Mouse (Mus musculus) stomach, postnatal 0 days (tissue): ENCODE data around the gene Wnt6. TPM values are rescaled to one million over a fixed set of nuclear protein-coding genes. Genes with fewer than 3 reads are reported as not detected.
A peak's percentile ranks its signal among the peaks of the same experiment; 100 is the strongest.

Experiments used
- ATAC-seq: fragments of 200-750 bp; cut with Nextera tagmentation; 2 replicates; pipeline ENCODE4 v1.8.0; 2017; ENCODE audit not compliant: low FRiP score, low TSS enrichment
- DNase-seq: peaks from one replicate; pipeline ENCODE4 v3.0.0-alpha.2; 2016; ENCODE audit warnings: low spot score
- H3K27ac ChIP-seq: fragments of 300-500 bp; sonication (generic); replicated peaks from 2 replicates; pipeline ENCODE4 v1.5.1; 2014; ENCODE audit warnings: mild to moderate bottlenecking, control low read depth
- H3K27me3 ChIP-seq: fragments of 300-500 bp; sonication (generic); 2 replicates; pipeline ENCODE4 v1.6.1; 2014; ENCODE audit warnings: low read length; ENCODE audit not compliant: control insufficient read depth, insufficient read depth
- H3K36me3 ChIP-seq: fragments of 300-500 bp; sonication (generic); 2 replicates; pipeline ENCODE4 v1.6.1; 2014; ENCODE audit warnings: low read length, mixed read lengths; ENCODE audit not compliant: control insufficient read depth, insufficient read depth
- H3K4me1 ChIP-seq: fragments of 300-500 bp; sonication (generic); replicated peaks from 2 replicates; pipeline ENCODE4 v1.6.1; 2014; ENCODE audit warnings: antibody characterized with exemption; ENCODE audit not compliant: control insufficient read depth, insufficient read depth
- H3K4me2 ChIP-seq: fragments of 300-500 bp; sonication (generic); replicated peaks from 2 replicates; pipeline ENCODE4 v1.6.1; 2014; ENCODE audit warnings: low read depth, mild to moderate bottlenecking, control low read depth, moderate library complexity
- H3K4me3 ChIP-seq: fragments of 300-500 bp; sonication (generic); 2 replicates; pipeline ENCODE4 v1.5.1; 2014; ENCODE audit warnings: low read depth, low read length, control low read depth
- H3K9ac ChIP-seq: fragments of 300-500 bp; sonication (generic); 2 replicates; pipeline ENCODE4 v1.6.1; 2014; ENCODE audit warnings: mild to moderate bottlenecking, low read length, control low read depth, mixed read lengths
- H3K9me3 ChIP-seq: fragments of 300-500 bp; sonication (generic); 2 replicates; pipeline ENCODE4 v1.6.1; 2016; ENCODE audit warnings: low read length; ENCODE audit not compliant: control insufficient read depth
- CTCF ChIP-seq: IDR thresholded peaks from 2 replicates; pipeline ENCODE4 v1.5.1; 2016; ENCODE audit warnings: antibody characterized with exemption, low read depth, mild to moderate bottlenecking, moderate library complexity
- EP300 ChIP-seq: optimal IDR thresholded peaks from 2 replicates; pipeline ENCODE3; 2016; ENCODE audit warnings: antibody characterized with exemption
- WGBS: fragments of 180-500 bp; shearing (Covaris S2); extraction: QIAGEN DNeasy Blood & Tissue Kit; methylation state at CpG from one replicate; pipeline ENCODE4 v1.1.7; 2014; 5-methylcytosine and 5-hydroxymethylcytosine counted together
- polyA plus RNA-seq: library from polyadenylated mRNA; unstranded; fragments of >200 nt; fragmentation: Nextera tagmentation; extraction: Ambion mirVana; gene quantifications from 2 replicates; pipeline ENCODE4 v1.2.1, GENCODE M21; 2015

Gene Wnt6
- polyA plus RNA-seq, 1 experiment from 2014 or later: 3.6 TPM

DNA sequence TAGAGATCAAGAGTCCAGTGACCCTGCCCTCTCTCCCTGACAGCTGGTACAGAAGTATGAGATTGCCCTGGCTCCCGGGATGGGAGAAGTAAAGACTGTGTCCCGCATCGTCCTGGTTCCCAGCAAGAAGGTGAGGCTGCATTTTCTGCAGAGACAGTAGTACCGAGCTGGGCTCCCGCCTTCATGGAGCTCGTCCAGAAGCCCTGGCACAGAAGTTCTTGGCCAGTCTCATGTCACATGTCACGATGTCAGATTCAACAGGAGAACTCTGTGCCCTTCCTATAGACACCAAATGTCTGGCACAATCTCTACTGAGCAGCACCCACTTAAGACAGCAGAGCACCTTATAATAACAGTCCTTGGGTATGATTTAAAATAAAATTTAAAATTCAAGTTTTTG is 34.2 kb upstream of the Wnt6 start:
- ATAC-seq: no peak
- H3K36me3 ChIP-seq: no peaks in the 10 kb centered on the region
- 80% methylated on average over 7 of the region's 7 CpGs for WGBS

DNA sequence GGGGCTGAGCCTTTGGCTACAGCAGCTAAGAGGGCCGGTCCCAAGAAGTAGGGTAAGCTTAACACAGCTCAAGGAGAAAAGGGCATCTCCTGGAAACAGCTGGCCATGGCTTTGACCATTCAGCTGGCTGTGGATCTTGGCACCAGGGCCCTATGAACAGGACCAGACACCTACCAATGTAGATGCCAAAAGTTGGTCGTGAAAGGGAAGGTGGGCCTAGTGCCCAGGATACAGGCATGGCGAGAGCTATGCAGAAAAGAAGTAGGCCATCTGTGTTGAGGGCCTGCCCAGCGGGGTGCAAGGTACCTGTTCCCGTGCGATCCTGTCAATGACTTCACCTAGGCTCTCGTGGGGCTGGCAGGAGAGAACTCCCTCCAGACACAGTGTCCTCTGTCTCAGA is 30.8 kb upstream of the Wnt6 start:
- no peak for DNase-seq
- no peak for ATAC-seq
- Histone ChIP-seq H3K9me3 (no peaks in the 10 kb centered on the region), H3K4me3 (no peak overlapping the region), H3K27ac (no peak overlapping the region), H3K4me1 (no peaks in the 10 kb centered on the region), H3K9ac (no peak overlapping the region), H3K4me2 (no peak overlapping the region), H3K36me3 (no peaks in the 10 kb centered on the region), H3K27me3 (no peaks in the 10 kb centered on the region)
- 76% methylated on average over 7 of the region's 7 CpGs for WGBS
- TF ChIP-seq CTCF: no peak
- TF ChIP-seq EP300: no peak

More for the DNA sequence above, 34.2 kb upstream of the Wnt6 start:
- TF ChIP-seq CTCF (no peak), EP300 (no peak)
- no peaks in the 10 kb centered on the region for H3K9me3 ChIP-seq
- no peak overlapping the region for H3K27ac ChIP-seq
- no peak for DNase-seq
- no peaks in the 10 kb centered on the region for H3K4me1 ChIP-seq
- no peak overlapping the region for H3K4me3 ChIP-seq
- no peaks in the 10 kb centered on the region for H3K27me3 ChIP-seq
- H3K9ac ChIP-seq: no peak overlapping the region
- H3K4me2 ChIP-seq: no peak overlapping the region

DNA sequence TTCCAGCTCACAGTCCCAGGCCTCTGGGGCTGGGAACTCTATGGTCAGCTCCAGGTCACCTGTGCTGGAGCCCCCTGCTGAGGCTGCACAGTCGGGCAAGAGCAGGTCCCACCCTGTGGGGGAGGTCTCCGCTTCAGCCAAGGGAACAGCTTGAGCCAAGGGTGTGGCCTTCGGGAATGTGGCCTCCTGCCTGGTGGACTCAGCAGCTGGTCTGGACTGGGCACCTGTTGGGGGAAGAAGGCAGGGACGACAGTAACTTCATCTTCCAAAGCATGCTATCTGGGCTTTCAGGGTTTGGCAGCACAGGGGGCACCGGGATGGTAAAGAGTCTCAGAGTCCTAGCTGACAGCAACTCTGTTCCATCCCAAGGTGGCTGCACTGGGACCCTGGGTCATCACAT is 24.4 kb upstream of the Wnt6 start:
- H3K27me3 ChIP-seq: no peaks in the 10 kb centered on the region
- 0 out of 2 replicates have a peak, but pooled peaks cover 4% of the 10 kb centered on the region for H3K4me1 ChIP-seq
- TF ChIP-seq EP300 (no peak), CTCF (no peak)
- no peaks in the 10 kb centered on the region for H3K9me3 ChIP-seq
- no peak overlapping the region for H3K4me2 ChIP-seq
- no peak overlapping the region for H3K4me3 ChIP-seq
- no peak overlapping the region for H3K9ac ChIP-seq
- no peak for DNase-seq
- H3K36me3 ChIP-seq: no peaks in the 10 kb centered on the region
- no peak overlapping the region for H3K27ac ChIP-seq
- 53% methylated on average over 5 of the region's 5 CpGs for WGBS
- ATAC-seq: no peak; the same call in 1 of the 2 replicates

DNA sequence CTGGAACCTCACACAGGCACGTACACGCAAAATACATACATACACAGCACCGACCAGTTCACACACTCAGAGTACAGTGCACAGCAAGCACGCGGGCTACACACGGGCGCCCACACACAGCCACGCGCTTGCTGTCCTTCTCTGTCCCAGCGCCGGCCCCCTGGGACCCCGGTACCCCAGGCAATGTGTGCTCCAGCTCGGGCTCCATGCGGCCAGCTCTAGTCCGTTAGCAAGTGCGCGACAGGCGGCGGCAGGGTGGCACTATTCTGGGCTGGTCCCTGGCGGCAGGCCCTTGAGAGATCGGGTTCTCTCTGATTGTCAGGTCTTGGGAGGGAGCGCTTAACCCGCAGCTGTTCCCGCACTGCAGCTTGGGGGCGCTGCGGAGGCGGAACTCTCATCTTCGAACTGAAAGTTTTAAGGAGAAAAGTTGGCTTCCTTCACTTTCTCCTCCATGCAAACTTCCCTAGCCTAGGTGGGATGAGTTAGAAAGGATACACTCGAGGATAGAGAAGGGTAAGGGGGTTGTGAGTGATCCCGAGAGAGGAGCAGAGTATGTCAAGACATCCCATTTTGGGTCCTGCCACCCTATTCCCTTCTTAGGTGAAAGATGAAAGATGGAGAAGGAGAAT is 22.9 kb upstream of the Wnt6 start, which contains the start of gene Prkag3:
Gene Prkag3 (minus strand): TSS at position 579 of the 629 bp plus-strand sequence.
- no peaks in the 10 kb centered on the region for H3K27me3 ChIP-seq
- H3K27ac ChIP-seq: no peak within 1 kb of the TSS
- H3K4me1 ChIP-seq: 0 out of 2 replicates have a peak, but pooled peaks cover 4% of the 10 kb centered on the region
- H3K36me3 ChIP-seq: no peaks in the 10 kb centered on the region
- no peaks in the 10 kb centered on the region for H3K9me3 ChIP-seq
- peak within 1 kb of the TSS; percentile 19 for H3K4me3 ChIP-seq
- peak; percentile 74 for TF ChIP-seq CTCF
- TF ChIP-seq EP300: no peak
- peak within 1 kb of the TSS; percentile 47; the same call in 1 of the 2 replicates for H3K9ac ChIP-seq
- 10% methylated on average over 30 of the region's 30 CpGs for WGBS
- peak within 1 kb of the TSS; percentile 48 for H3K4me2 ChIP-seq
- DNase-seq (peak; percentile 74), ATAC-seq (peak; percentile 65)

DNA sequence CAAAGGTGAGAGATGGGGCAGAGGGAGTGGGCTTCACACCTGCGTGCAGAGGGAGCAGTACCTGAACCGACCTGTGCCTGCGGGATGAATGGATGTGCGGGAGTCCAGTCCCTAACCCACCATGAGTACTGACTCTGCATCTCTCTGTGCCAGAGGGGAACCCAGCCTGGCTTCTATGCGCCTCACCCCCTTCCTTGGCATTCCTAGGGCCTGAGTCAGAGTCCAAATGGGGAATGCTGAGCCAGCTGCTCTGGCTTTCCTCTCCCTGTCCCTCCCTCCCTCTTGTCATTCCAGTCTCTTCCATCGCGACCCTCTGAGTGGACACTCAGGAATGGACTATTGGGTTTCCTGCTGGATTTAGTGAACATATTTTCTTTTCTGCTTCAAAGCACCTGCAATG is 22.4 kb upstream of the Wnt6 start:
- TF ChIP-seq CTCF (no peak), EP300 (no peak)
- DNase-seq (peak; percentile 57), ATAC-seq (peak; percentile 79)
- WGBS: 35% methylated on average over 7 of the region's 7 CpGs
- no peaks in the 10 kb centered on the region for H3K9me3 ChIP-seq
- no peaks in the 10 kb centered on the region for H3K36me3 ChIP-seq
- H3K27ac ChIP-seq: no peak overlapping the region
- no peak overlapping the region for H3K9ac ChIP-seq
- no peak overlapping the region for H3K4me3 ChIP-seq
- H3K27me3 ChIP-seq: no peaks in the 10 kb centered on the region
- H3K4me2 ChIP-seq: peak overlapping the region; percentile 48; the same call in 1 of the 2 replicates
- 0 out of 2 replicates have a peak, but pooled peaks cover 4% of the 10 kb centered on the region for H3K4me1 ChIP-seq

DNA sequence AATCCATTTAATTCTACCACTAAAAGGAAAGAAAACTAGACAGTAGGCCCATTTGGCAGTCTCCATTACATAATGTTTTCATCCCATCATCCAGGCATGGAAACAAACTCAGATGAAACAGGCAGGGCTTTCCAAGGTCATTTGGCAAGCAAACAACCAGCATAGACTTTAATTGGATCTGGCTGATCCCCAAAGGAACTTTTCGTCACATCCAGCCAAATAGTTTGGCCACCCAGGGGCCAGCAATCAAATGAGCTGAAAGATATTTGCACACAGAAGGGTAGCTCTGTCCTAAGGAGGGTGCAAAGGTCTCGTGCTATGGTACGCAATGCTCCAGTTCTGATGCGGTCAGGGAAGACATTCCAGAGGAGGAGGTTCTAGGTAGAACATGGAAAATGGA is 21.0 kb upstream of the Wnt6 start:
- no peak for DNase-seq
- Histone ChIP-seq H3K36me3 (no peaks in the 10 kb centered on the region), H3K27ac (no peak overlapping the region), H3K9me3 (no peaks in the 10 kb centered on the region), H3K9ac (no peak overlapping the region), H3K4me1 (0 out of 2 replicates have a peak, but pooled peaks cover 4% of the 10 kb centered on the region), H3K27me3 (no peaks in the 10 kb centered on the region), H3K4me3 (no peak overlapping the region), H3K4me2 (no peak overlapping the region)
- ATAC-seq: no peak
- TF ChIP-seq EP300 (no peak), CTCF (no peak)
- 63% methylated on average over 4 of the region's 4 CpGs for WGBS
